Mouse (Mus musculus) frontal cortex, postnatal 10 days (tissue): ENCODE data around the gene Taf11.

Experiments used
- DNase-seq, 2 experiments: peaks; one replicate each; pipeline ENCODE4 v3.0.0; 2022; ENCODE audit warnings: low spot score in 2 of 2, mixed read lengths in 1 of 2

Taf11 gene

GRCm38 (mm10) chr17:27856265-27856797 is 53.3 kb downstream of the Taf11 start, which contains the start of gene Uhrf1bp1:
TSS of gene Uhrf1bp1 (plus strand) at chr17:27856441.
- DNase-seq, result peak; percentile 51 to 82
